Mouse (Mus musculus): ENCODE measurements at regions not wholly inside any gene's neighbourhood (a gene's known extent, or its start where the extent isn't known, plus 50 kb on each side); places are given as distances from the start of the nearest gene placed in this dataset.

DNA sequence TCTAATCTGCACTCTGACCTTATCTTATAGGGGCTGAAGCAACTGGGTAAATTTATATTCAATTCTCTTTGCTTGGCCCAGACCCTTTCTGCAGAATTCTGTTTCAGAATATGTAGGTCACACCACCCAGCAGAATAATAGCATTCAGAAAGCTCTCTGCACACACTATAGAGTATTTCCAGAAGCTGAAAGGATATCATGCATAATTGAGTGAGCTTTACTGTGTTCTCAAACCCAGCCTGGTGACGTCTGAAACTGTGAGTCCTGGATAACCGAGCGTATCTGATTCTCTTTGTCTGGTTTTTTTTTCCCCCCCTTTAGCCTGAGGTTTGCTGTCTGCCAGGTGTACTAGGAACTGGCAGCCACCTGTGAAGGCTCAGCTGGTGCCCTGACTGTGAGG, 94.4 kb upstream of the Nck2 start:
- H3K4me2 ChIP-seq = no peak overlapping the region
- H3K36me3 ChIP-seq (ENCODE audit: control insufficient read depth, insufficient read depth, low read length) = no peaks in the 10 kb centered on the region
- H3K4me3 ChIP-seq (ENCODE audit: low read depth, low read length) = no peak overlapping the region
- H3K9ac ChIP-seq (ENCODE audit: low read depth, low read length) = no peak overlapping the region
- H3K27me3 ChIP-seq (ENCODE audit: control insufficient read depth, insufficient read depth, low read length) = no peaks in the 10 kb centered on the region
- ATAC-seq (replicated peaks; ENCODE audit: insufficient number of reproducible peaks, low FRiP score, low TSS enrichment) = no peak
- H3K4me1 ChIP-seq (ENCODE audit: control insufficient read depth, insufficient read depth, low read length) = no peaks in the 10 kb centered on the region
- WGBS (ENCODE audit: insufficient replicate concordance) = 72% methylated on average over 3 of the region's 3 CpGs
- H3K9me3 ChIP-seq (replicated peaks; ENCODE audit: control insufficient read depth, low read length) = no peaks in the 10 kb centered on the region
- H3K27ac ChIP-seq (ENCODE audit: low read depth, low read length) = no peak overlapping the region

DNA sequence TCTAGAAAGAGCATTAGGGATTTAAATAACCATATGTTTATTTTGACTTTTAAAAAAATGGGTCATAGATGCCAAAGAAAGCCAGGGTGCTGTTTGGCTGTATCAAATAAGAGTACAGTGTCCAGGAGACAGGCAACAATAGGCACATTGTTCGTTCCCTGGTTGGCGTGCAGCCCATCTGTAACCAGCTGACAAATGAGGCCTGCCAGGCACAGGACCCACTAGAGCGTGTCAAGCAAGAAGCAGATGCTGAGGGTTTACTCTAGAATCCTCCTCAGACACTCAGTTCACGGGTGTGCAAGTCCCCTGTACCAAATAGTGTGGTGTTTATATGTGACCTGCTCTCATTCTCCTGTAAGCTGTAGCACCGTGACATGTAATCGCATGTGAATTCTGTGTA, 86.2 kb upstream of the Nck2 start:
- no peak overlapping the region for H3K27ac ChIP-seq (ENCODE audit: low read depth, low read length)
- no peaks in the 10 kb centered on the region for H3K27me3 ChIP-seq (ENCODE audit: control insufficient read depth, insufficient read depth, low read length)
- no peak overlapping the region for H3K9ac ChIP-seq (ENCODE audit: low read depth, low read length)
- 47% methylated on average over 6 of the region's 6 CpGs for WGBS (ENCODE audit: insufficient replicate concordance)
- no peak overlapping the region for H3K4me2 ChIP-seq
- no peak for ATAC-seq (replicated peaks; ENCODE audit: insufficient number of reproducible peaks, low FRiP score, low TSS enrichment)
- no peaks in the 10 kb centered on the region for H3K36me3 ChIP-seq (ENCODE audit: control insufficient read depth, insufficient read depth, low read length)
- H3K4me3 ChIP-seq (ENCODE audit: low read depth, low read length) = no peak overlapping the region
- H3K4me1 ChIP-seq (ENCODE audit: control insufficient read depth, insufficient read depth, low read length) = peaks cover 19% of the 10 kb centered on the region
- no peaks in the 10 kb centered on the region for H3K9me3 ChIP-seq (replicated peaks; ENCODE audit: control insufficient read depth, low read length)

DNA sequence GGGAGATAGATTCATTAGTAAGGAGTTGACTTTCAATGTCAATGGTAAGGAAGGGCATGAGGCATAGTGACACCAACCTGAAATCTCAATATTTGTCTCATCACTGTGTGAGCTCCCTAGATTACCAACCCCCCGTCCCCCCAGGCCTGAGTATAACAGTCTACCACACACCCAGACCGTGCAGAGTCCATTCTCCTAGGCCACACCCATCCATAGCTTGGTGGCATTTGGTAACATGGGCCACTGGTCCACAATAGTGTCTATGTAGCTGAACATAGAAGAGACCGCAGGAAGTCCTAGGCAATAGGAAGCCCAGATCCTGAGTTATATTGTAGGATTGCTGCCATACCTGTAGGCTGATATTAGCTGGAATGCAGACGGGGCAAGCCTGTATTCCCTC, 84.7 kb upstream of the Nck2 start:
- Histone ChIP-seq H3K27me3 (ENCODE audit: control insufficient read depth, insufficient read depth, low read length) (no peaks in the 10 kb centered on the region), H3K4me3 (ENCODE audit: low read depth, low read length) (no peak overlapping the region), H3K27ac (ENCODE audit: low read depth, low read length) (no peak overlapping the region), H3K9ac (ENCODE audit: low read depth, low read length) (no peak overlapping the region), H3K4me1 (ENCODE audit: control insufficient read depth, insufficient read depth, low read length) (peaks cover 19% of the 10 kb centered on the region), H3K4me2 (no peak overlapping the region), H3K9me3 (replicated peaks; ENCODE audit: control insufficient read depth, low read length) (no peaks in the 10 kb centered on the region), H3K36me3 (ENCODE audit: control insufficient read depth, insufficient read depth, low read length) (no peaks in the 10 kb centered on the region)
- 82% methylated on average over 4 of the region's 4 CpGs for WGBS (ENCODE audit: insufficient replicate concordance)
- ATAC-seq (replicated peaks; ENCODE audit: insufficient number of reproducible peaks, low FRiP score, low TSS enrichment) = no peak

DNA sequence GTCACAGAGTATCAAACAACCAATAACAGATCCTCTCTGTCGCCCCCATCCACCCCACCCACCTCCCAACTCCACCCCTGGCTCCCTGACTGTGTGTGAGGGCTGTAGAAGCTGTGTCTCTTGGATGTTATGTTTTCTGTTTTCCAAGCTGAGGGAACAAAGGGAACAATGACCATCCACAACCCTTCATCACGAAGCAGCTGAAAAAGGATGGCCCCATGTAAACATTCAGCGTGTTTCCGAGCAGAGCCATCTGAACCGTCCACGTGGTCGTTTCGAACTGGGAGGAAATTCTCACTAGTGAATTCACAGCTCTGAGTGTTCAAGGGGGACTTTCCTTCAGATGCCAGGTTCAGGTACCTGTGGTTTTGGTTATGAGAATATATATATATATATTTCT, 84.1 kb upstream of the Nck2 start:
- Histone ChIP-seq H3K4me1 (ENCODE audit: control insufficient read depth, insufficient read depth, low read length) (peaks cover 19% of the 10 kb centered on the region), H3K9ac (ENCODE audit: low read depth, low read length) (no peak overlapping the region), H3K4me3 (ENCODE audit: low read depth, low read length) (no peak overlapping the region), H3K27me3 (ENCODE audit: control insufficient read depth, insufficient read depth, low read length) (no peaks in the 10 kb centered on the region), H3K4me2 (no peak overlapping the region), H3K27ac (ENCODE audit: low read depth, low read length) (peak overlapping the region; percentile 50; the same call in 1 of the 2 replicates), H3K9me3 (replicated peaks; ENCODE audit: control insufficient read depth, low read length) (no peaks in the 10 kb centered on the region), H3K36me3 (ENCODE audit: control insufficient read depth, insufficient read depth, low read length) (no peaks in the 10 kb centered on the region)
- 62% methylated on average over 8 of the region's 8 CpGs for WGBS (ENCODE audit: insufficient replicate concordance)
- ATAC-seq (replicated peaks; ENCODE audit: insufficient number of reproducible peaks, low FRiP score, low TSS enrichment) = no peak

DNA sequence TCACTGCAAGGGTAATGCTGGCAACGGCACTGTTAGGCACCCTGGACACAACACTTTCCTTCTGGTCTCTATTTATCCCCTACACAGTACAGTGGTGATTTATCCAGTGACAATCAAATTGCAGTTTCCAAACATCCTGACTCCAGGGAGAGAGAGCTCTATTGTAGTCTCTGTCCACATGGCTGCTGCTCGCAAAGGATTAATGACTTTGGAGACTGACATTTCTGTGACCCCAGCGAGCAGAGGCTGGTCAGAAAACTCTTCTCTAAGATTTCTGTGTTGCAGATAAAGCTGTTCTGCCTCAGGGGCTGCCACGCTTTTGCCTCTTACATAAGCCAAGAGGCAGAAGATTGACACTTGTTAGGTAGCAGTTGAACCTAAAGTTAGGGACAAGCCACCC, 83.6 kb upstream of the Nck2 start:
- Histone ChIP-seq H3K9me3 (replicated peaks; ENCODE audit: control insufficient read depth, low read length) (no peaks in the 10 kb centered on the region), H3K36me3 (ENCODE audit: control insufficient read depth, insufficient read depth, low read length) (no peaks in the 10 kb centered on the region), H3K4me2 (no peak overlapping the region), H3K27ac (ENCODE audit: low read depth, low read length) (peak overlapping the region; percentile 50; the same call in 1 of the 2 replicates), H3K4me1 (ENCODE audit: control insufficient read depth, insufficient read depth, low read length) (peaks cover 19% of the 10 kb centered on the region), H3K9ac (ENCODE audit: low read depth, low read length) (0 out of 2 replicates have a peak overlapping the region, but pooled peaks have one; percentile 16), H3K4me3 (ENCODE audit: low read depth, low read length) (no peak overlapping the region), H3K27me3 (ENCODE audit: control insufficient read depth, insufficient read depth, low read length) (no peaks in the 10 kb centered on the region)
- whole genome bisulfite sequencing (ENCODE audit: insufficient replicate concordance) = 20% methylated on average over 4 of the region's 4 CpGs
- ATAC-seq (replicated peaks; ENCODE audit: insufficient number of reproducible peaks, low FRiP score, low TSS enrichment) = no peak

DNA sequence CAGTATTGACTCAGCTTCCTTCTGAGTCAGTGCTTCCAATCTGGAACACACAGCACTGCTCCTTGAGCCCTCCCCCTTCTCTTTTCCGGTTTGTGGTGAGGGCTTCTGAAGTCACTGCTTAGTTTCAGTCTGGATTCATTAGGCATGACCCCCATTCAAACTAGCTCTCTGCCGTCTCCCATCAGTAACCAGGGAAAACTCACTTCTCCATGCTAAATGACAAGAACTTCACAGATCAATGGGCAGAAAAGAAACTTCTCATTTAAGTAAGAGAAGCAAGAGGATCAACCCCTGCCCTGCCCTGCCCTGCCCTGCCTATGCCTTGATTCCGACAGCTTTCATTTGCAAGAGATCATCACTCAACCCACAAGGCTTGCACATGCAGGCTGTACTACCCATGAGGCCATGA, 82.9 kb upstream of the Nck2 start:
- ATAC-seq (replicated peaks; ENCODE audit: insufficient number of reproducible peaks, low FRiP score, low TSS enrichment) = no peak
- H3K4me2 ChIP-seq = no peak overlapping the region
- no peak overlapping the region for H3K9ac ChIP-seq (ENCODE audit: low read depth, low read length)
- H3K27me3 ChIP-seq (ENCODE audit: control insufficient read depth, insufficient read depth, low read length) = no peaks in the 10 kb centered on the region
- peaks cover 19% of the 10 kb centered on the region for H3K4me1 ChIP-seq (ENCODE audit: control insufficient read depth, insufficient read depth, low read length)
- no peak overlapping the region for H3K4me3 ChIP-seq (ENCODE audit: low read depth, low read length)
- H3K36me3 ChIP-seq (ENCODE audit: control insufficient read depth, insufficient read depth, low read length) = no peaks in the 10 kb centered on the region
- WGBS (ENCODE audit: insufficient replicate concordance) = 25% methylated on average over 3 of the region's 3 CpGs
- H3K27ac ChIP-seq (ENCODE audit: low read depth, low read length) = 0 out of 2 replicates have a peak overlapping the region, but pooled peaks have one; percentile 2
- H3K9me3 ChIP-seq (replicated peaks; ENCODE audit: control insufficient read depth, low read length) = no peaks in the 10 kb centered on the region

DNA sequence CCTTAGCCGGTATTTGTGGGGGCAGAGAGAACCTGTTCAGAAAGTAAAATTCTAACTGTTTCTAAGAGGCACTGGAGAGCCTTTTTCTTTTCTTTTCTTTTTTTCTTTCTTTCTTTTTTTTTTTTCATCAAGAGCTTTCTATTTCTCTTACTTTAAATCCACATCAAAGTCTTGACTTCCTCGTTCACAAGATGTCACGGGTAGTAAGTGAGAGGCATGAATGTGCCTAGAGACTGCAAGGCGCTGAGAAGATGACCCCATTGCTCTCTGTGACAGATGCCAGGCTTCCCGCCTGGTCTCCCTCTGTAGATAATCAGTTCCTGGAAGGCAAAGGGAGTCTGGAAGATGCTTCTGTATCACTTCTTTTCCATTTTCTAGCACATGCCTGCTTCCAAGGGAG, 82.2 kb upstream of the Nck2 start:
- Histone ChIP-seq H3K9me3 (replicated peaks; ENCODE audit: control insufficient read depth, low read length) (no peaks in the 10 kb centered on the region), H3K36me3 (ENCODE audit: control insufficient read depth, insufficient read depth, low read length) (no peaks in the 10 kb centered on the region), H3K4me1 (ENCODE audit: control insufficient read depth, insufficient read depth, low read length) (peaks cover 19% of the 10 kb centered on the region), H3K9ac (ENCODE audit: low read depth, low read length) (no peak overlapping the region), H3K27me3 (ENCODE audit: control insufficient read depth, insufficient read depth, low read length) (no peaks in the 10 kb centered on the region), H3K4me2 (no peak overlapping the region), H3K27ac (ENCODE audit: low read depth, low read length) (no peak overlapping the region), H3K4me3 (ENCODE audit: low read depth, low read length) (no peak overlapping the region)
- ATAC-seq (replicated peaks; ENCODE audit: insufficient number of reproducible peaks, low FRiP score, low TSS enrichment) = no peak
- 35% methylated on average over 5 of the region's 5 CpGs for WGBS (ENCODE audit: insufficient replicate concordance)

DNA sequence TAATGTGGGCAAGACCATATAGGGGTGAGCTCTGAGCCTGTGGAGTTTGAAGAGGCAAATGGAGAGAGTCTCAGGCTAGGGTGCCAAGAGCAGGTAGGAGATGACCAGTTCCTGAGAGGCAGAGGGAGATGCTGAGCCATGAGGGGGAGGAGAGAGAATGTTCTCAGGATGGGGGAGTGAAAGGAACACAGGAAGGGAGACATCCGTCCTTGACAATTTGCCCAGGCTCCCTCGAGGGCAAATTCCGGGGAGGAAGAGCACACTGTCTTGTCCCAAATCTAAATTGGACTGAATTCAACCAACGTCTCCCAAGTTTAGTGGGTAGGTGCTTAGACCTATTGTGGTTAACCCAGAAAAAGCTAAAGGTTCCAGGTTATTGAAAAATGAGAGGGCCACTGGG, 81.2 kb upstream of the Nck2 start:
- Histone ChIP-seq H3K9ac (ENCODE audit: low read depth, low read length) (no peak overlapping the region), H3K4me3 (ENCODE audit: low read depth, low read length) (no peak overlapping the region), H3K9me3 (replicated peaks; ENCODE audit: control insufficient read depth, low read length) (no peaks in the 10 kb centered on the region), H3K27me3 (ENCODE audit: control insufficient read depth, insufficient read depth, low read length) (no peaks in the 10 kb centered on the region), H3K36me3 (ENCODE audit: control insufficient read depth, insufficient read depth, low read length) (no peaks in the 10 kb centered on the region), H3K4me2 (no peak overlapping the region), H3K4me1 (ENCODE audit: control insufficient read depth, insufficient read depth, low read length) (peaks cover 19% of the 10 kb centered on the region), H3K27ac (ENCODE audit: low read depth, low read length) (no peak overlapping the region)
- no peak for ATAC-seq (replicated peaks; ENCODE audit: insufficient number of reproducible peaks, low FRiP score, low TSS enrichment)
- WGBS (ENCODE audit: insufficient replicate concordance) = 67% methylated on average over 4 of the region's 4 CpGs

DNA sequence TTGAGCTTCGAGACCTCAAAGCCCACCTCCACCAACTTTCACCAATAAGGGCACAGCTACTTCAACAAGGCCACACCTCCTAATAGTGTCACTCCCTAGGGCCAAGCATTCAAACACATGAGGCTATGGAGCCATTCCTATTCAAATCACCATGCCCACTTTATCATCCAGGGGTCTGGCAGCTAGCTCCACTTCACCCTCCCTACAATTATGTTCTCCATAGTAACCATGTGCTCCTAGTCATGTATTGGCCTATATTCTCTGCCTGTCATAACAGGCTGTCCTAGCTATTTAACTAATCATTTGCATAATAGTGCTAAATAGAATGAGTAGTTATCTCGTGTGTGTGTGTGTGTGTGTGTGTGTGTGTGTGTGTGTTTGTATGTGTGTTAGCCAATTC, 77.9 kb upstream of the Nck2 start:
- H3K9ac ChIP-seq (ENCODE audit: low read depth, low read length) = no peak overlapping the region
- WGBS (ENCODE audit: insufficient replicate concordance) = 75% methylated on average over 2 of the region's 2 CpGs
- no peak overlapping the region for H3K4me3 ChIP-seq (ENCODE audit: low read depth, low read length)
- no peak for ATAC-seq (replicated peaks; ENCODE audit: insufficient number of reproducible peaks, low FRiP score, low TSS enrichment)
- H3K27me3 ChIP-seq (ENCODE audit: control insufficient read depth, insufficient read depth, low read length) = no peaks in the 10 kb centered on the region
- H3K9me3 ChIP-seq (replicated peaks; ENCODE audit: control insufficient read depth, low read length) = no peaks in the 10 kb centered on the region
- H3K27ac ChIP-seq (ENCODE audit: low read depth, low read length) = no peak overlapping the region
- H3K4me2 ChIP-seq = no peak overlapping the region
- H3K36me3 ChIP-seq (ENCODE audit: control insufficient read depth, insufficient read depth, low read length) = no peaks in the 10 kb centered on the region
- peaks cover 4% of the 10 kb centered on the region for H3K4me1 ChIP-seq (ENCODE audit: control insufficient read depth, insufficient read depth, low read length)
